Mouse (Mus musculus) right cerebral cortex, postnatal 14 days (tissue): ENCODE measurements around the gene Lmna.

ENCODE experiments used
- DNase-seq: peaks from one replicate; pipeline ENCODE4 v3.0.0; 2022

The Lmna gene

DNA sequence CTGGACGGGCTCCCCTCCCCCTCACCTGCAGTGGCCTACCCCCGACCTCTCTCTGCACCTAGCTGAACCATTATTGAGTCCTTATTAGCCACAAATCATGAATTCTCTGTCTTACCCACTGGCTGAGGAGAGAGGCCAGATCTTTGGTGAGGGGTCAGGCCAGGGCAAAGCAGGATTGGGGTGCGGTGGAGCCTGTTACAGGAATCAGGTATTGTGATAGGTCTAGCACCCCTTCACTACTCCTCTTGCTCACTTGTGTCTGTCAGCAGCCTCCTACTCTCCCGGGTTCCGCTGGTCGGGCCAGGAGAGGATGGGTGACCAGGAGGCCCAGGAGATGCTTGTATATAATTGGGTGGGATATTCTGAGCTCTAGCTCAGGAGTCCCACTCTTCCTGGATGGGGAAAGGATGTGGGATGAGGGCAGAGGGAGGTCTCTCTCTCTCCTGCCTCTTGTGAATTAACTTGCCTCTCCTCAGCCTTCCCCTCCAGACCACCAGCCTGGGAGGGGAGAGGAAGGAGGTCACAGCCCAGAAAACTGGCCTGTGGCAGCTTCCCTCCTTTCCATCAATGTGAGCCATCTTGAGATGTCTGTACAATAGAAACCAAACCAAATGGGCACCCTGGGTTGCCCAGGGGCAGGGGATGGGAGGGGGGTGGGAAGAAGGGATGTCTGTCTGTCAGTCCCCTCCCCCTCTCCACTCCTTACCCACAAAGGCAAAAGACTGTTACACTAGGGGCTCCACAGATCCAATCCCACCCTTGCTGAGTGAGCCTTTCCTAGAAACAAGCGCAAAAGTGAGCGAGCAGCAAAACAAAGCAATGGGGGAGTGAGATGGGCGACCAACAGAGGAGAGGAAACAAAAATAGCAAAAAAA lies 28.8 kb upstream of the Lmna start:
- DNase-seq = no peak

DNA sequence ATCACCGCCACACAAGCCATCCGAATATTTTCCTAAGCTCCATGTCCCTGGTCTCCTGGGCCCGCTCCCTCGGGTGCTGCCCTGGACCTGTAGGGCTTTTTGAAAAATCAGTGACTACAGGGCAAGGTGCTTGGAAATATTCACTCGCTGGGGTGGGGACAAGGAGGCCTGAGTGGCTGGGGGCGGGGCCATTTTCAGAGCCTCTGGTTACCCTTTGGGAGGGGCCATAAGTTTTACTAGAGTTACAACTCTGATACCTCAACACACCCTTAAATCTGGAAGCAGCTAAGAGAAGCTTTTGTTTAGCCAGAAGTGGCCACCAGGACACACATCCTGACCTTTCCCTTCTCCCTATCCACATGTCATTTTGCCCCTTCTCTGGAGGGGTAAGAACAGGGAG lies 27.4 kb upstream of the Lmna start:
- DNase-seq = no peak

DNA sequence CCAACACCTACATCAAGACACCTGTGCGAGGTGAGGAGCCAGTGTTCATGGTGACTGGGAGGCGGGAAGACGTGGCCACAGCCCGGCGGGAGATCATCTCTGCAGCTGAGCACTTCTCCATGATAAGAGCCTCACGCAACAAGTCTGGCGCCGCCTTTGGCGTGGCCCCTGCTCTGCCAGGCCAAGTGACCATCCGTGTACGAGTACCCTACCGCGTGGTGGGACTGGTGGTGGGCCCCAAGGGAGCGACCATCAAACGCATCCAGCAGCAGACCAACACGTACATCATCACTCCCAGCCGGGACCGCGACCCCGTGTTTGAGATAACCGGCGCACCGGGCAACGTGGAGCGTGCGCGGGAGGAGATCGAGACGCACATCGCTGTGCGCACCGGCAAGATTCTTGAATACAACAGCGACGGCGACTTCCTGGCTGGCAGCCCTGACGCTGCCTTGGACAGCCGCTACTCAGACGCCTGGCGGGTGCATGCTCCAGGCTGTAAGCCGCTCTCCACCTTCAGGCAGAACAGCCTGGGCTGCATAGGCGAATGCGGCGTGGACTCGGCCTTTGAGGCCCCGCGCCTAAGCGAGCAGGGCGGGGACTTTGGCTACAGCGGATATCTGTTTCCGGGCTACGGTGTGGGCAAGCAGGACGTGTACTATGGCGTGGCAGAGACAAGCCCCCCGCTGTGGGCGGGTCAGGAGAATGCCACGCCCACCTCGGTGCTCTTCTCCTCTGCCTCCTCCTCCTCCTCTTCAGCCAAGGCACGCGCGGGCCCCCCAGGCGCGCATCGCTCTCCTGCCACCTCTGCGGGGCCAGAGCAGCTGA lies 26.6 kb upstream of the Lmna start:
- DNase-seq = peak; percentile 69

DNA sequence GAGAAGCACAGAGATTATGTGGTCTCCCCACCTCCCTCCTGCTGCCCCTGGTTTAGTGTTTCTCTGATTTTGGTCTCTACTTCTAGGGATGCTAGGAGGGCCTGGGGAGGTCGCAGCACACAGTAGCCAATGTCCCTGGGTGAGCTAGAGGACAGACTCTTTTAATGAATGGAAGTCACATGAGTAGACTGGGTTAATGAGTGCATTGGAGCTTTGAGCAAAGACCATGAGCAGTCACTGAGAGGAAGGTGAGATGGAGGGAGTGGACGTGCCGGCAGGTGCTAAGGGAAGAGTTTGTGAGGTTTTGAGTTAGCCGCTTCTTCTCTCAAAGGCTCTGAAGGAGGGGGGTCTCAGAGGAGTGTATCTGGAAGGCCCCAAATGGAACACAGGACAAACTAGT lies 25.8 kb upstream of the Lmna start:
- no peak for DNase-seq

DNA sequence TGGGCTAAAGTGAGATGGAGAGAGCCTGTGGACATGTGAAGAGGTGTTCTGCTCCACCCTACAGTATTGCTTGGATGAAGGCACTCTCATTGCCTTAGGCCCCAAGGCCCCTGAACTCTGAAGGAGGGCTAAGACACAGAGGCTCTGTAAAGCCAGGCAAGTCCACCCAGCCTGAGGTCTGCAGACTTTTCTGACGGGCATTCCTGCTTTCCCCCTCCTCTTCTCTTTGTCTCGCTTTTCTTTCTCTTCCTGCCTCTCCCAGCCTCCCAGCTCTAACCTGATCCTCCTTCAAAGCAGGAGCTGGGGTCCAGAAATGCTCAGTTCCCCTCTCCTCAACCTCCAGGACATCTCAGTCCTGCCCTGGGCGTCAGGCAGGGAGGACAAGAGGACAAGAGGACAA lies 25.2 kb upstream of the Lmna start:
- DNase-seq = no peak

DNA sequence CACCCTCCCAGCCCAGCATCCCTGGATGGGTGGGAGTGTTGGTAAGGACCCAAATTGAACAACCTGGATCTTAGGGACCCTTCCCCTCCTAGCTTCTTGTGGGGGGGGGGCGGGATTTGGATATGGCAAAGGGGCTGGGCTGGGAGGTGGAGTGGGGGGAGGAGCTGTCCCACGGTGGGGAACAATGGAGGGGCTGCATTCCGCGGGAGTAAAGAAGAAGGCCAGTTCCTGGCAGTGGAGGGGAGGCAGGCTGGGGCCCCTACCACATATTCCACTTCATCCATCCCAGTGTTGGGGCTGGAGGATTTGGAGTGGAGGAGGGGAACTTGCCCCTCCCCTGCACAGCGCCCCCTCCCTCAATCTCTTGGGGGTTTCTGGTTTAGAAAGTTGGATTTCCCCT lies 23.9 kb upstream of the Lmna start:
- no peak for DNase-seq

DNA sequence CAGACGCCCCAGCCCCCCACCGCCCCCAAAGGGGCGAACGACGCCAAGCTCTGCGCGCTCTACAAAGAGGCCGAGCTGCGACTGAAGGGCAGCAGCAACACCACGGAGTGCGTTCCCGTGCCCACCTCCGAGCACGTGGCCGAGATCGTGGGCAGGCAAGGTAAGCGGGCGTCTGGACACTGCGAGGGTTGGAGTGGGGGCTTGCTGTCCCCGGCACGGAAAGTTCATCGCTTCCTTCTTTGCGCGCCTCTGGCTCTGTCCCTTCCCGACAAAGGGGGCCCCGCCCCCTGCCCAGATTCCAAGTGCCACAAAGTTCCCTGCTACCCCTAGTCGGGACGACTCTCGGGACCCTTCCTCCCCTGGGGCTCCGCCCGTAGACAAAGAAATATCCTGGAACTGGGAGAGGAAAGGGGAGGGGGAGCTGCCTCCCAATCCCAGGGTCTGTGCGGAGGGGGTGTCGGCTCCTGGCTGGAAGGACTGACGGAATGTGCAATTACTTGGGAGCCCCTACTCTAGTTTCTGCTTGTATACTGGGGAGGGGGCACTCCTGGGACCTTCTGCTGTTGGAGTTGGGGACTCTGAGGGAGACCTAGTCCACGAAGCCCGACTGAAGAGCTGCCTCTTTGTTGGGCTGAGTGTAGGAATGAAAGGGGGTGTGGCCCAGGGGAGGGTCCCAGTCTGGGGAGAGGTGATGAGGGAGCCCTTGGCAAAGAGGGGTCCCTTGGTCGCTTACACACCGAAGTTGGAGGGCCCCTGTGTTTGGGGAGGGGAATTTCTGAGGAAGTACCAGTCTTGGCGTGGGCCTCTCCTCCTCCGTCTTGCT lies 23.1 kb upstream of the Lmna start:
- DNase-seq = no peak

DNA sequence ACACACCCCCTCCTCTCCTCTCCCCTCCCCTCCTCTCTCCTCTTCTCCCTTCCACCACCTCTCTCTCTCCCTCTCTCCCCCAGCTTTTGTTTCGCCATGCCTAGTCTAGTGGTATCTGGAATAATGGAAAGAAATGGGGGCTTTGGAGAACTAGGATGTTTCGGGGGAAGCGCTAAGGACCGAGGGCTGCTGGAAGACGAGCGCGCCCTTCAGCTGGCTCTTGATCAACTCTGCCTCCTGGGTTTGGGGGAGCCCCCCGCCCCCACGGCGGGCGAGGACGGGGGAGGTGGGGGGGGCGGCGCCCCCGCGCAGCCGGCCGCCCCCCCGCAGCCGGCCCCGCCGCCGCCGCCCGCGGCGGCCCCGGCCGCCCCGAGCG lies 22.5 kb upstream of the Lmna start, which contains the start of gene Mex3a:
Mex3a (plus strand) TSS at position 97 of the 376 bp plus-strand sequence.
- no peak for DNase-seq

DNA sequence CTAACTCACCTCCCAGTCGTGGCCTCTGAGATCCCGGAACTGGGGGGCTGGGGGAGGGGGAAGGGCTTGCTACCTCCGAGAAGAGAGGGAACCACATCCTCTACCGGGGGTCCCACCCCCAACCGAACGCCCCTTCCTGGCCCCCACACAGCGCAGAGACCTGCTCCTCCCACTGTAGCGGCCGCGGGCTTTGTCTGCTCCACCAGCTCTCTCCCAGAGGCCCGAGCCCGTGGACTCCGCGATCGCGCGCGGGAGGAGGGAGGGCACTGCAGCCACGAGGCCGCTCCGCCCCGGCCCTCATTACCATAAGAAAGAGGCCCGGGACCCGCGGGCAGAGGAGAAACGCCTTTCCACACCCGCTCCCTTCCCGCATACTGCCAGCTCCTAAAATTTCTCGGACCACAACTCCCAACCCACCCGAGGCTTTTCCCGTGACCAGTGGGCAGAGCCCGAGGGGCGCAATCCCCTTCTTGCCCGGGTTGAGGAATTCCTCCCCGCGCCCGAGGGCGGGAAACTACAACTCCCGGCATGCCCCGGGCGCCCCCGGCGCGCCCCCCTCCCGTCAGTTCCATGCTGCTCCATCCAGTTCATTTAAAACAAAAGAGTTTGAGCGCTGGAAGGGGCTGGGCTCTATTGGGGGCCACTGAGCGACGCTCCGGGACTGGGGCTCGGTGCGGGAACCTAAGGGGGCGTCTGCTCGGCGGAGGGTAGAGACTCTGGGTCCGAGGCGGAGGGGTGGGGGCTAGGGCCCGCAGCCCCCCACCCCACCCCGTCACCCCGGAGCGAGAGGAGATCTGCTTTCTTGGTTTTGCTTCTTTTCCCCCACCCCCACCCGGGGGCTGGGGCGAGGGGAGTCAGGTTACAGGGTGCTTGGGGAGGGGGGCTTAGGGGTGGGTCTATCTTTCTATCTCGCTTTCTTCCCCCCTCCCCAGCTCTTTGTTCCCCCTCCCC lies 21.9 kb upstream of the Lmna start:
- DNase-seq = peak; percentile 86

DNA sequence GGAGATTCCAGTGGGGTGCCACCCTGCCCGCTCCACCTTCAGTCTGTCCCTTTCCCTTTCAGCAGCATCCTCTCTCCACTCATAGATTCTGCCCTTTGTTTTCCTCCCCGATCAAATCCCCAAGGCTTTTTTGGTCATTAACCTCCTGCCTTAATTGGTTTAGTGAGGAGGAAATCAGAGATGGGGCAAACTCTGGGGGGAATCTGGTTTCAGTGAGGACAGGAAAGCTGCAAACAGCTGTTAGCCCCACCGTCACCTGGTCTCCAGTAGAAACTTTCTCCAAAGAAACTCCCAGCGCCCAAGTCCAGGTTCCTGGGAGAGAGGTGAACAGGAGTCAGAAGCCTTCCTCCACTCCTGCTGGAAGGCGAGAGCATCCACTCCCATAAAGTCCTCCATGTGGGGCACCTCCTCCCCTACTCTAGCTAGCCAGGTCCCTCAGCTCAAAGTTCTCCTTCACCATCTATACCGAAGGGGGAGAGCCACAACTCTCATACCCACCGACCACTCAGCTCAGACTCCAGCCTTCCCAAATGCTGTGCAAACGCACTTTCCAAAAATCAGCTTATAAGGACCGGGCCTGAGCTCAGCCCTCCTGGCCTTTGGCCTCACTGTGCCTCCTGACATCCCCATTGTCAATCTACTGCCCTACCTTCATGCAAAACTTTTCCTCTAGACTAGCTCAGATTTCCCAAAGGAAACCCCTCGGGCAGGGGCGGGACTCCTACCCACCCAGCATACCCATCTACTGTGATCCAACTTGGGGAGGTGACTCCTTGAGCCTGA lies 20.5 kb upstream of the Lmna start:
- no peak for DNase-seq

DNA sequence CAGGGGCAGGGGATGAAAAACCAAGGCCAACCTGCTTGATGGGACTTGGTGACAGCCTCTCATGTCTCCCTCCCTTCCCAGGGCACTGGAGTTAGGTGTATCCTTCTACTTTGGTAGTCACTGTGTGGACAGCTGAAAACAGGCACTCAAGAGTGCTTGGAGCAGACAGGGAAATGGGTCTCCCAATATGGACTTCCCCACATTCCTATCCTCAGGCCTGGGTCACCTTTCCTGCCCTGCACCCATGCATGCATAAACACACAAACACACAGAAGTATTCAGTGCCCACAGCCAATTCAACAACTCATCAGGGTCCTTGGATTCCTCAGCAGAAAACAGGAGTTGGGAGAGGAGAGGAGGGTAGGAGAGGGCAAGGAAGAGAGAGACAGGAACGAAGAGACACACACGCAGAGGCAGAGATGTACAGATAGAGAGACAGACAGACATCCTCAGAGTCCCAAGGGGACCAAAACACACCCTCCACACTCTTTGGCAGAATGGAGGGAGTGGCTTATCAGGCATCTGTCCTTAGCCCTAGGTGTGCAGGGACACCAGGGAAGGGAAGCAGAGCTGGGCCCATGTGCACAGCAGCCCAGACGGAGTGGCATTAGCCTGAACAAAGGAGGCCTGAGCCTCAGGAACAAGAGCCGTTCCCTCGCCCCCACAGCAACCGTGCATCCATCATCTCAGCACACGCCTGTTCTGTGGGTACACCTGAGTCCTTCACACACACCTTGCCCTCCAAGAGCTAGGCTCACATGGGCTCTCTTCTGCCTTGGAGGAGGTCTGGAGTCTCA lies 19.6 kb upstream of the Lmna start:
- no peak for DNase-seq

DNA sequence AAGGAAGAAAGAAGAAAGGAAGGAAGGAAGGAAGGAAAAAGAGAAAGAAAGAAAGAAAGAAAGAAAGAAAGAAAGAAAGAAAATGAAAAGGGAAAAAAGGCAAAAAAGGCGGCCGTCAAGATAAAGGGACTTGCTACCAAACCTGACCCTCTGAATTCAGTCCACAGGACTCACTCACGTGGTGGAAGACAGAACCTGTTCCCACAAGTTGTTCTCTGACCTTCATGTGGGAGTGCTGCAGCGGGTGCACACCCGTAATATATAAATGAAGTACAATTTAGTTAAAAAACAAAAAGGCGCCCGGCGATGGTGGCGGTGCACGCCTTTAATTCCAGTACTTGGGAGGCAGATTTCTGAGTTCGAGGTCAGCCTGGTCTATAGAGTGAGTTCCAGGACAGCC lies 18.9 kb upstream of the Lmna start:
- DNase-seq = no peak

DNA sequence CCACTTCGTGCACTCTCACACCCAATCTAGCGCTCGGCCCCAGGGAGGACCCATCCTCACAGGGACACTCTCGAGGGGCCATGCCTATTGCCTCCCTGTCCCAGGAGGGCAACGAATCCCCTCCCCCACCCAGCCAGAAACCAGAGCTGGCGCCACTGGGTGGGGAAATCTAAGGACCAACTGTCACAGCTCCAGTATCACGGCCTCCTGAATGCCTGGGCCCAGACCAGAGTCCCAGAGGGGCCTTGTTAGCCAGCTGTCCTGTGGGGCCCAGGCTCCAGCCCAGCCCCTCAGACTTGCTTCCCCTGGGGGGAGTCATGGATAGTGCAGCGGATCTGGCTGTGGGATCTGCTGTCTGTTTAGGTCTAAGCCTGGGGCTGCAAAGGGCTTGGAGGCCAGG lies 17.8 kb upstream of the Lmna start:
- DNase-seq = no peak

DNA sequence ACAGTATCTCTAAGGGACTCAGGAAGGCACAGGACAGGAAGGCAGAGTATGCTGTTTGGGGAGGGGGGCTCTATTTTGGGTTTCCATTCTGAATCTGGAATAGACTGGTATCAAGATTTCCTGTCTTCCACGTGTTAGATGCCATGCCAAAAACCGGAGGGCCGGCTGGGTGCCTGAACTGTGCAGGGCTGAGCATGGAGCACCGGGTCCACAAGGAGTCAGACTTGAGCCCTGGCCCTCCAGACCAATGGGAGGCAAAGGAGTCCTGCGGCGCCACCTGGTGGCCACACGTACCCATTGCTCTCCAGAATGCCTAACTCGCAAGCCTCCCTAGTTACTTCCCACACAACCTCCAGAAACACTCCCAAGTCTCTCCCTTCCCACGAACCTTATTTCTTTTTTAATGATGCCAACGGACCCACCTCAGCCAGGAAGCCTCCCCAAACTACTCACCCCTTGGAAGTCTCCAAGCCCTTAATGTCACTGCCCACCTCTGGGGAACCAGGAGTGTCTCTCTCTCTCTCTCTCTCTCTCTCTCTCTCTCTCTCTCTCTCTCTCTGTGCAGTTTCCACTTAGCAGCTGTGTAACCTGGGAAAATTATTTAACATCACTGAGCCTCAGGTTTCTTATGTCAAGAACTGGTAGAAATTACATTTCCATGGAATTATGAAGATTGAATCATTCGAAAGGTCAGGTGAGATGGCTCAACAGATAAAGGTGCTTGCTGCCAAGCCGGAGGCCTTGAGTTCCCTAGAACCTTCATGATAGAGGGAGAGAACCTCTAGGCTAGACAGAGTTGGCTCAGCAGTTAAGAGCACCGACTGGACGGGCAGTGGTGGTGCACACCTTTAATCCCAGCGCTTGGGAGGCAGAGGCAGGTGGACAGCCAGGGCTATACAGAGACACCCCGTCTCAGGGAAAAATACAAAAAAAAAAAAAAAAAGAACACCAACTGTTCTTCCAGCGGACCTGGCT lies 16.7 kb upstream of the Lmna start:
- DNase-seq = peak; percentile 85

DNA sequence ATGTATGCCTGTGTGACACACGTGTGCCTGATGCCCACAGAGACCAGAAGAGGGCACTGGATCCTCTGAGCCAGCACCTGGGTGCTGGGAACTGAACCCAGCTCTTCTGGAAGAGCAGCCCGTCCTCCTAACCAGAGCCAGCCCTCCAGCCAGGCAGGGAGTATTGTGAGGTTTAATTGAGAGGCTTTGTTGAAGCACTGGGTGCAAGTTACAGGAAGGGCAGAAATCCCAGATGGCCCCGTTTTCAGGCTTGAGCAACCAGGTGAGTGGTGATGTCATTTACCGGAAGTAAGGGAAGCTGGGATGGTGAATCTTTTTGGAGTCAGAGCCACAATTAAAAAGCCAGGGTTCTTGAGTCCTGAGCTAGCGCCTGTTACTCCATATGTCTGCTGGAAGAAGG lies 15.3 kb upstream of the Lmna start:
- no peak for DNase-seq

DNA sequence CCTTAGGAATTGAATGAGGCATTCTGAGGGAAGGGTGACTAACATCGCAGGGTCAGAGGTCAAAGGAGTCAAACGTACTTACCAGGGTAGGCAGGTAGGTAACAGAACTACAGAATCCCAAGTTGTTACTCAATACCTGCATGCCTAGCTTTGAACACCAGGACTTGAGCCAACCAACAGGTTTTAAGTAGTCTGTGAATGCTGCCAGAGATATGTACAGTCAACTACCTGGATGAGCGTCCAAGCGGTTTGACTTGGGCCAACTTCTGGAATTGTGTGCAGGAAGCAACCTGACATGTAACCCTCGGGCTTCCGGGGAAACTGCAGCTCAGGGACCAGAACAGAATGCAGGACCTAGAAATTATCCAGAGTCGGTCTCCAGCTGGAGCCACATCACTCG lies 13.3 kb upstream of the Lmna start:
- no peak for DNase-seq

DNA sequence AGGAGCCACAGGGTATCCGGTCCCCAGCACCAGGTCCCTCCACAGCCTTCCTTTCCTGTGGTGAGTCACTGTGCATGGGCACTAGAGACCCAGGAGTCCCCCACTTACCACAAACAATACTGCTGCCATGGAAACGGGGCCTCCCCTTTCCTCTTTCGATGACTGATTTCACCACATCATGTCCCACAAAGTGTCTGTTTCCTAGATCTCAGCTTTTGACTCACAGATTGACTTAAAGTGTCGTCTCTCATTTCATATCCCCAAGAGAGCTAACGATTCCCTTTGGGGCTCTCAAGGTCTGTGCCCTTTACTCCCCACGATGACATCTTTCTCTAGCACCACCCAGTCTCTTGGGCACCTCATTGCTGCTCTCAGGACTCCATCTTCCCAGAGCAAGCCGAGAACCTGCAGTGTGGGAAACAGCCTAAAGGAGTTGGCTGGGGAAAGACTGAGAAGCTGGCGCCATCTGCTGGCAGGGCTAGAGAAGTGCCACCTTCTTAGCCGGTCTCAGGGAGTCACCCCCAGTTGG lies 12.1 kb upstream of the Lmna start:
- DNase-seq = peak; percentile 56

DNA sequence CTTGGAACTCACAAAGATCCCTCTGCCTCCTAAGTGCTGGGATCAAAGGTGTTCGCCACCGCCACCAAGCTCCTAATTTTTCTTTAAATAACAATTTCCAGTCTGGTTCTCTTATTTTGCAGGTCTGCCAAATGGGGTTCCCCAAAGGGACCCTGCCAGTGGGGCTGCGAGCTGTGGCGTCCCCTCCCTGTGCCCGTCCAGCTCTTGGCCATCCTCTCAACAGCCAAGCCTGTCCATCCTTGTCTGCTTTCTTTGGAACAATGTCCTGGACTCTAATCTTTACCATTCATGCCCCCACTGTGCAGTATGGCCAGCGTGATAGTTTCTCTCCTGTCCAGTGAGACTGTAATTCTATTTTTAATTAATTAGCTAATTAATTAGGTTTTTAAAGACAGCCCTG lies 11.4 kb upstream of the Lmna start:
- no peak for DNase-seq

DNA sequence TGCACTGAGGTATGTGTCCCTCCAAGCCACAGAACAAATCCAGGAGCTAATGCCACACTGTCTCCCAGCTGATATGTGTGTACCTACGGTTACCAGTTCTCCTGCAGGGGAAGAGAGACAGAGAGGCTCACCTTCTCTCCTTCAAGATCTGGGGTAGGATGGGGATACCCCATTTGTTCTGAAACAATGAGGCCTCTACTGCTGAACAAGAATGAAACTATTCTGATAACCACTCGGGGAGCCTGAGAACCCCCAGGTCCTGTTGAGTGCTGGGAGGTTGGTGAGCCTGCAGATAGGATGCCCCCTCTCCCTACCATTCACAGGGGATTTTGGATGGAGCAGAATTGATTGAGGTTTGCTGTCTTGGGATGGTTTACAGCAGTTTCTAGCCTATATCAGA lies 10.3 kb upstream of the Lmna start:
- no peak for DNase-seq
